Mouse (Mus musculus) gastrocnemius, postnatal 36 days (tissue): ENCODE data around the gene Pfn1. TPM values are rescaled to one million over a fixed set of nuclear protein-coding genes. Genes with fewer than 3 reads are reported as not detected.
A peak's percentile ranks its signal among the peaks of the same experiment; 100 is the strongest.

Experiments used
- DNase-seq, 2 experiments: peaks; one replicate each; pipeline ENCODE4 v3.0.0; 2022
- intact Hi-C: fragments of 180-260 bp; cut with DNase I; formaldehyde crosslinking; loops from one replicate; pipeline ENCODE4 v1.15.1; 2025
- total RNA-seq, 2 experiments: library from RNA; stranded (reverse); gene quantifications; 2 replicates each; pipeline ENCODE4 v1.2.3; 2021

Gene Pfn1
- total RNA-seq, 2 experiments from 2014 or later: 288 to 339 TPM

DNA sequence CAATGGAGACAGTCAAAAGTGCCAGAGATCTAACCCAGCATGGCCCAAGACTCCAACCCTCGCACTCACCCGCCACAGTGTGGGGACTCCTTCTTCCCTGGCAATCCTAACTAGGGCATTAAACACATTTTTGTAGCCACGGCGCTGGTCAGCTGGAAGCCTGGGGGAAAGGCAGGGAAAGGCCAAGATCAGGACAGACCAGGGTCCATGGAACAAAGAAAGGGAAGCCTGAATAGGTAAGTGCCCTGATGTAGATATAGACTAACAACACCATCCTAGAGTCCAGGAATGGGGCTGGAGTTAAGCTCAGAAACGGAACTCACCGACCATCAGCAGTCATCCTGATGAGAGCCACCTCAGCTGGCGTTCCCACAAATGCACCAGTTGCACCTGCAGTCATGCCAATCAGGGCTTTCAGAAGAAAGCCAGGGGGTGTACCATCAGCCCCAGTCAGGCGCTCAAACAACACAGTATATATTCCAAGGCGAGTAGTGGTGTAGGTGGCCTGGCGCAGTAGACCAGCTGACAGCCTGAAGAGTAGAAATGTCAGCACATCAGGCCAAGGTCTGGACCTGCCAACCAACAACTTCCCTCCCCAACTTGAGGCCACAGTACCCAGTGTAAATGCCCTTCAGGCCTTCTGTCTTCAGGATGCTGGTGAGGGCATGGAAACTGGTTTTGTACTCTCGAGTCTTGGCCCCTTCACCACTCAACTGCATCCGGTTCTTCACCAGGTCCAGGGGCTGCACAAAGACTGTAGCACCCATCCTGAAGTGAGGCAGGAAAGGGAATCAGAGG, 8.8 kb downstream of the Pfn1 start:
- intact Hi-C loops: no loop called here
- no peak for DNase-seq

DNA sequence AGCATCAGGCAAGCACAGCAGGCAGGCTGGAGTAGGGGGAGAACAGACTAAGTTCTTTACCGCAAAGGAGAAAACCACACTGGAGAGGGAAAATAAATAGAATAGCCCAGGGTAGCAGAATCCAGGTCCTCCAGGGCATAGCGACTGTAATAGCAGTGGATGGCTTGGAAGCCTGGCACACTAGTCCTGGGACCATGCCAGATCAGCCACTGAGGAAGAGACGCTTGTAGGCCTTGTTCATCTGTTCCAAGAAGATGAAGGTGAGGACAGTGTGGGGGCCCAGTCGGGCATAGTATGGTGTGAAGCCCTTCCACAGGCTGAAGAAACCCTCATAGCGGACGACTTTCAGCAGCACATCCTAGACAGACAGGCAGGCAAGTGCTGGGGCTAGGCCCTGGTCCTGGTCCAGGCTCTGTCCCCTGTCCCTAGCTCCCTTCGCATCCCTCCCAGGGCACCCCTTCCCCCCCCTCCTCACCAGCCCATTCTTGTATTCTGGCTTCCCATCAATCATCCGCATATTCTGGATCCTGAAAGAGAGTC, 9.8 kb downstream of the Pfn1 start:
- intact Hi-C loops: no loop called here
- DNase-seq: no peak

DNA sequence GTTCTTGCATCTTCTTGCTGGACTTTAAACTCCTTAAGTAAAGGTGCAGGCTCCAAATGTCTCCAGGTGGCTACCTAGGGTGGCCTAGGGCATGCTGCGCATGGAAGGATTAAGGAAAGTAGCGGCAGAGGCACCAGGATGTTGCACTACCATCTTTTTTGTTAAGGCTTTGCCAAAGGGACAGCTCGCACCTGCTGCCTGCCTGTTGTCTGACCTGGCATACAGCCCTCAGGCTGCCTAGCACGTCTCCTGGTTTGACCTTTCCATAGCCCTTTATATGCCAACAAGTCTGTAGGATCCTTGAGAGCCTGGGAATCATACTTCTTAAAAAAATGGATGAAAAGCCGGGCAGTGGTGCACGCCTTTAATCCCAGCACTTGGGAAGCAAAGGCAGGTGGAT, 11.4 kb downstream of the Pfn1 start:
- DNase-seq: no peak
- intact Hi-C loops: no loop called here

DNA sequence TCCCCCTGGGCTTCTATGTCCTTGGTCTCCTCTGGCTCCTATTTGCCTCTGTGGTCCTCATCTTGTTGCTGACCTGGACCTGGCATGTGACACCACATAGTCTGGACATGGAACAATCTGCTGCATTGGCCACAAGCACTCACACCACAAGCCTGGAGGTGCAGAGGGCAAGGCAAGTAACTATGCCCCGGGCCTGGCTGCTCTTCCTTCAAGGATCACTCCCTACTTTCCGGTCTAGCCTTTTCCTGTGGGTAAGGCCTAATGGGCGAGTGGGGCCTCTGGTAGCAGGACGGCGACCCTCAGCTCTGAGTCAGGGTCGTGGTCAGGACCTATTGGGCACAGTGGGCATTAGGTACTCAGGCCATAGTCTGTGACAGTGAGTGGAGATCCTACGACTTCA, 13.2 kb downstream of the Pfn1 start:
- intact Hi-C loops: no loop called here
- DNase-seq: no peak

DNA sequence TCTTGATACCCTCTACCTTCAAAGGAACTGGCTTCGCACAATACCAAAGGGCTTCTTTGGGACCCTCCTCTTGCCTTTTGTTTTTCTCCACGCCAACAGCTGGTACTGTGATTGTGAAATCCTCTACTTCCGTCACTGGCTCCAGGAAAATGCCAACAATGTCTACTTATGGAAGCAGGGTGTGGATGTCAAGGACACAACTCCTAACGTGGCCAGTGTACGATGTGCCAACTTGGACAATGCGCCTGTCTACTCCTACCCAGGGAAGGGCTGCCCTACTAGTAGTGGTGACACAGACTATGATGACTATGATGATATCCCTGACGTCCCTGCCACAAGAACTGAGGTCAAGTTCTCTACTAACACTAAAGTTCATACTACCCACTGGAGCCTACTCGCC, 14.5 kb downstream of the Pfn1 start:
- no peak for DNase-seq
- intact Hi-C loops: no loop called here

DNA sequence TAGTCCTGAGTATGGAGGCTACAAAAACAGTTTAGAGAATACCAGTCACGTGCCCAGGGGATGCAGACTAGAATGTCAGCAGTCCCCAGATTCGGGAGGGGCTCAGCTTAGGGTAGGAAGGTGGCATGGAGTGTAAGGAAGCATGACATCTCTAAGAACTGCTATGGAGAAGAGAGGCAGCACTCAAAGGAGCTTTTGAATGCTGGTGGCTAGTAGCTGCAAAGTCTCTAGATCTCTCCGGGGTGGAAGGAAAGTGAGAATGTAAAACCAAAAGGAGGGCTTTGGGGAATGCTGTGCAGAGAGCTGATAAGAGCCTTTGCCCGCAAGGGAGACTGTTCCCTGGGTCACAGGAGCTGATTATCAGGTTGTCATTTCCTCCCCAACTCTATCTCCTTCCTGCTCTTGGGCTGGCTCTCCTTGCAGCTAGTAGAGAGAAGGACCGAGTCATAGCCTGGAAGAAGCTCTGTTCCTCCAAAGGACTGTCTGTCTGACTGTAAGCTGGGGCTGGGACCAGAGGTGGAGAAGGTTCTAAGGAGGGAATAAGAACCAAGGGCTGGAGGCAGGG, 15.6 kb downstream of the Pfn1 start, which contains the start of gene Gp1ba:
Gene Gp1ba (plus strand): TSS at position 409 of the 565 bp plus-strand sequence.
- intact Hi-C loops: no loop called here

DNA sequence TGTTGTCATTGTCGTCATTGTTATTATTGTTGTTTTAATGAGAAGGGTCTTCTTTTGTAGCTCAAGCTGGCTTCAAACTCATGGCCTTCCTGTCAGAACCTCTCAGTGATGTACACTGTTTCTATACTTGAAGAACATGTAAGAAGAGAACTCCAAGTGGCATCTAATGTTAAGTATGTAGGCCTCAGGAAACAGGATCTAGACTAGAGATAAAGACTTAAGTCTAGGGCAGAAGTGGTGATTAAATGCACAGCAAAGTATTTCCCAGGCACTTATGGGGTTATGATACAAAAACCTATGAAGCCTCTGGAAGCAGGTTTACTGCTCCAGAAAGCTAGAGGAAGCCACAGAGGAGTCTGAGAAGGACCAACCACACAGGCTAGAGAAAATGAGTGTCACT, 16.2 kb downstream of the Pfn1 start:
- intact Hi-C loops: no loop called here
- DNase-seq: no peak

More for the DNA sequence above, 15.6 kb downstream of the Pfn1 start, which contains the start of gene Gp1ba:
- no peak for DNase-seq

DNA sequence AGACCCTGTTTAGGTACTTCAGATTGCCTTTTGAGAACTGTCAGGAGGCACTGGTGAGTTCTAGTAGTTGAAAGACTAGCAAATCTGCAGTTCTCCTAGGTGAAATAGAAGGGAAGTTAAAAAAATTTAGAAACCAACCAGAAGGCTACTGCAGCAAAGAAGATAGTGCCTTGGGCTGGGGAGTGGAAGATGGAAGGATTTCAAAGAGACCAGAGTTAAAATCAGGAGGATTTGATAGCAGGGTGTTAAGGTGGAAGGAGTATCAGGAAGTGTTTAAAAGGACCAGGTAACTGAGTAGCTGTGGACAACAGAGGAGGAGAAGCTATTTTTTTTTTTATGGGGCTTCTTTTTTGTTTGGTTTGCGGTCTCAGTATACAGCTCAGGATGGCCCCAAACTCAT, 16.7 kb downstream of the Pfn1 start:
- no peak for DNase-seq
- intact Hi-C loops: no loop called here

DNA sequence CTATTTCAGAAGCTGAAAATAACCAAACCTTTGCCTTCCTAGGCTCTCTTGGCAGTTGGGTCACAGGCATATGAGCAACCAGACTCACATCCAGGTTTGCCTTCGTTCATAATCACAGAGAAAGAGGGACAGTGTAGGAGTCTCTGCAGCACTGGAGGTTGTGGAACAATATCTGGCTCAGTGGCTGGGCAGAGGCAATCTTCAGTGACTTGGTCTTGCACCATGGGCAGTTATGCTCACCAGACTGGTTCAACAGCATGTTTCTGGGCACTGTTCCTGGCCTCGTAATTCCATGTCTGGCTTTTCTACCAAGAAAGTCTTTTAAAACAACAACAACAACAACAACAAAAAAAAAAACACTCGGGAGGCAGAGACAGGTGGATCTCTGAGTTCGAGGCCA, 18.8 kb downstream of the Pfn1 start:
- intact Hi-C loops: no loop called here

DNA sequence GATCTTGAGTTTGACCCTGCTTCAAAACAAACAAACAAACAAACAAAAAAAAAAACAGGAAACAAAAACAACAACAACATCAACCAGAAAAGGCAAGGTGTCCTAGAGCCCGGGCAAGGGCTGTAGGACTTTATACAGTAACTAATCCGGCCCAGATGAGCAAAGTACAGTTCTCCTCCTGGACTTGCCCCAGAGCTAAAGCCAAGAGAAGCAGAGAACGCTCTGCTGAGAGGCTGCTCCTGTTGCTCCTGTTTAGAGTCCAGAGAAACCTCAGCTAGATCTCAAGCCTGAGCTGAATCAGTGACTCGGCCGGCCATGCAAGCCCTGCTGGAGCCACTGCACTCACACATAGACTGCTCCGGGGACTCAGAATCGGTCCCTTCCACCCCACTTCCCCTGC, 24.3 kb downstream of the Pfn1 start:
- intact Hi-C loops: no loop called here
- DNase-seq: no peak

More for the DNA sequence above, 18.8 kb downstream of the Pfn1 start:
- no peak for DNase-seq

DNA sequence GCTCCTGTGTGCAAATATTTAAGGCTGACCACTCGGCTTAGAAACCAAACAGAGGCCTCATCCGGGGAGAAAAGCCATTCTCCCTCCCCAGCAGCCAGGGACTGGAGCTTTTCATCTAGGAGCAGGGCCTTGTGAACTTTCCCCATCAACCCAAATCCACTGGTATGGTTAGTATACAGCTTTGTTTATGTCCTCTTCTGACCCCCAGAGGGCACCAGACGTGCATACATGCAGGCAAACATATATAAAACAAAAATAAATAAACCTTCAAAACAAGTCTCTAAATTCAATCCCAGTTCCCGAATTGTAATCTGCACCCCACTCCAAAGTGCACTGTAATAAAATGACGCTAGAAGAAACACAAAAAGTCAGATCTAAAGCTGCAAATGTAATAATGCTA, 24.9 kb downstream of the Pfn1 start:
- intact Hi-C loops: loop anchor here (5.0 kb wide), 1 partner anchor 128 kb away; no protein-coding TSS in a partner anchor
- no peak for DNase-seq

DNA sequence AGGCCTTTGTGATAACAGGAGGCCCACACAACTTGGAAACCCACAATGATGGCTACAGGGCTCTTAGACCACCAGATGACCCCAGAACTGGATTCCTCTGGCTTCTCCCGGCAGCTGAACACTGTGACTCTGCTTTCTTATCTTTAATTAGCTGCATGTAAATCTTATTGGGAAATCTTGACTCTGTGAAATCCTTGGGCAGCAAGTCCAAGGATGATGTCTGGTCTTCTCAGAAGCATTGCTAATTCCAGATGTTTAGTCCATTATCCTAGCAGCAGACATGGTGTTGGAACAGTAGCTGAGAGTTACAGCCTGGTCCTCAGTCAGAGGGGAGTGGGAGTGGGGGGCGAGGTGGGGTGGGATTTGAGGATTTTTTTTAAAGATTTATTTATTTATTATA, 26.0 kb downstream of the Pfn1 start:
- DNase-seq: no peak
- intact Hi-C loops: loop anchor here (5.0 kb wide), 1 partner anchor 129 kb away; no protein-coding TSS in a partner anchor

DNA sequence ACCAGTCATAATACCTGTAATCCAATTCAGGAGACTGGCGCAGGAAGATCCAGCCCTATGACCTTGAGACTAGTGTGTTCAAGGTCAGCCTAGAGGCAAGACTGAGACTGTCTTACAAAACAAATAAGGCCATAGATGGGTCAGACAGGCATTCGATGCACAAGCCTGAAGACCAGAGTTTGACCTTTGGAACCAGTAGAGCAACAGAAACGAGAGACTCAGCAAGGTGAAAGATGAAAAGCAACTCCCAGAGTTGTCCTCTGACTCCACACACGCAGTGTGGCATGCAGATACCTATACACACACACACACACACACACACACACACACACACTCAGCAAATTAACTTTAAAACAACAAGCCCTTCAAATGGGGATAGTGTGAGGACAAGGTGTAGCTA, 27.6 kb downstream of the Pfn1 start:
- DNase-seq: no peak
- intact Hi-C loops: loop anchor here (5.0 kb wide), 1 partner anchor 130 kb away; no protein-coding TSS in a partner anchor

DNA sequence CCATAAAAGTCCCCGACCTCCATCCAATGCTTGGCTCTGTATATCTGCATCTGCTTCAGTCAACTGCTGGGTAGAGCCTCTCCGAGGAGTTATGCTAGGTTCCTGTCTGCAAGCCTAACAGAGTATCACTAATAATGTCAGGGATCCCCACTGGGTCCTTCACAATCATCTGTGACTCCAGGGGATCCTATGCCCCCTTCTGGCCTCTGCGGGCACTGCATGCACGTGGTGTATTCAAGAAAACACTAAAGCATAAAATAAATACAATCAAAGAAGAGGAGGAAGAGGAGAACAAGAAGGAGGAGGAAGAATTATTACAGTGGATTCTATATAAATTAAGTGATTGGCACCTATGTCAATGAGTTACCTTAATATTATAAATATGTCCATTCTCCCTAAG, 29.0 kb downstream of the Pfn1 start:
- no peak for DNase-seq
- intact Hi-C loops: loop anchor here (5.0 kb wide), 1 partner anchor 132 kb away; no protein-coding TSS in a partner anchor

DNA sequence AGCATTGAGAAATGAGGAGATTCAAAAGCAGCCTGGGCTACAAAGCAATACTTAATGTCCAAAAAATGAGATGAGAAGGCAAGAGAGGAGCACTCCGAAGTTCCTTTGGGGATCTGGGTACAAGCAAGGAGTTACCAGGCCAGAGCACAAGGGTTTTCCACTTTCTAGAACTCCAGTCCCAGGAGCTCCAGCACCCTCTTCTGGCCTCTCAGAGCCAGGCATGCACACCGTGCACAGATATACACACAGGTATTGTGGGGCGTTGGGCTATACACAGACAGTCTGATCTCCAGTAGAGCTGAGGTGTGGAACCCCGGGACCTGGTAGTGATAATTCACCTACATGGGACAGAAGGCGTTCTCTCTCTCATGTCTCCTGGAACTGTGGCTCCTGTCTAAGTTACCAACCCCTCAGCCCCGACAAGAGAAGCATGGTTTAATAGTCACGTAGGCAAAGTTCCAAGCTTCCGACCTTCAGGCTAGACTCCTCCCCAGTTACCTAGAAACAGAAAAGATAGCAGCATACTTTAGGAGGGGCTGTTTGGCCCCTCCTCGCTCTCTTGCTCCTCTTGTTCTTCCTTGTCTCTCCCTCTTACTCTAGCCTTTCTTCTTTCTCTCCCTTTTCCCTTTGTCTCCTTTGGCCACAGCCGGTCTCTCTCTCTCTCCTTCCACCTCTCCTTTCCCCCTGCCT, 31.2 kb downstream of the Pfn1 start:
- intact Hi-C loops: no loop called here
- DNase-seq: no peak

DNA sequence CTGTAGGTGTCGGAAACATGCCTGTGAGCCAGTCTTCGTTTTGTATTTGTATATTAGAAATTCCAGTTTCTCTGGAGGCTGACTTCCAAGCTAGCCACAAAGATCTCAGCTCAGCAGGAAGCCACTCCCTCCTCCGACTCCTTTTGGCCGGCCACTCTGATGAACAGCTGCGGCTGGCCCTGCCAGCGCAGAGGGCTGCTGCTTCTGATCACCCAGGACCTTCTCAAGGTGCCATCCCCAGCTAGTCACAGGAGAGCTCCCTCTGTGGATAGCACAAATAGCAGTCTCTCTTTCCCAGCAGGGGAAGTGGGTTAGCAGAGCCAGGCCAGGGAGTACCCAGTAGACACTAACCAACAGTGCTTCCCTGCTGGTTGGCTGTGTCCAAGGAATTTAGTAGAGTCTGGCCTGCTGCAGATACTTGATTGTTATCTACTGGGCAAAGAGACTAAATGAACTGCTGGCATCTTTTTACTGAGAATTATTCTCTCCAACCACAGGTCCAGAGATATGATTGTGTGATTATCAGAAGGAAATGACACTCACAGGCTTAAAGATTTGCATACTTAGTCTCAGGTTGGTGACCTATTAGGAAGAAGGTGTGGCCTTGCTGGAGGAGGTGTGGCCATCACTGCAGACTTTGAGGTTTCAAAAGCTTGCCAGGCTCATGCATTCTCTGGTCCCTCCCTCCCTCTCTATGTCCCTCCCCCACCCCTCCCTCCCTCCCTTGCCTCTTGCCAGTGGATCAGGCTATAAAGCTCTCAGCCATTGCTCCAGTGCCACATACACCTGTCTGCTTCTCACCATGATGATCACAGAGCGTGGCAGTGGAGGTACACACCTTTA, 32.3 kb downstream of the Pfn1 start:
- intact Hi-C loops: no loop called here
- no peak for DNase-seq

DNA sequence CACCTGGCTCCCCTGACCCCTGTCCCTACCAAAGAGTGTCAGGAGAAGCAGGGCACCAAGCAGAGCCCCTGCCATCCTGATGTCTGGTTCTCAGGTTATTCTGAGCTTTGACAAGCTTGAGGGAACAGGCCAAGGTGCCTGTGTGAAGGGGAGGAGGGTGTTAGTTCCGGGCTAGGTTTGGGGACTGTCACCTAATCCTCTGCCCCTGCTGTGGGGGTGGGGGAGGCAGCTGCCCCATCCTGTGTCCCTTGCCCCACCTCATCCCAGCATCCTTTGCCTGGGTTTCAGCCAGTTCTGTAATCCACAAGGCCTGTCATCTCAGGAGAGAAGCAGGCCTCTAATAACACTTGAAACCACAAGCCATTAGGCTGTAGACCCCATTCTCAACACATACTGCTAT, 35.3 kb downstream of the Pfn1 start, which contains the start of gene Chrne:
Gene Chrne (minus strand): TSS at position 116 of the 400 bp plus-strand sequence.
- peak in 1 of 2 experiments; percentile 28 for DNase-seq
- intact Hi-C loops: no loop called here

DNA sequence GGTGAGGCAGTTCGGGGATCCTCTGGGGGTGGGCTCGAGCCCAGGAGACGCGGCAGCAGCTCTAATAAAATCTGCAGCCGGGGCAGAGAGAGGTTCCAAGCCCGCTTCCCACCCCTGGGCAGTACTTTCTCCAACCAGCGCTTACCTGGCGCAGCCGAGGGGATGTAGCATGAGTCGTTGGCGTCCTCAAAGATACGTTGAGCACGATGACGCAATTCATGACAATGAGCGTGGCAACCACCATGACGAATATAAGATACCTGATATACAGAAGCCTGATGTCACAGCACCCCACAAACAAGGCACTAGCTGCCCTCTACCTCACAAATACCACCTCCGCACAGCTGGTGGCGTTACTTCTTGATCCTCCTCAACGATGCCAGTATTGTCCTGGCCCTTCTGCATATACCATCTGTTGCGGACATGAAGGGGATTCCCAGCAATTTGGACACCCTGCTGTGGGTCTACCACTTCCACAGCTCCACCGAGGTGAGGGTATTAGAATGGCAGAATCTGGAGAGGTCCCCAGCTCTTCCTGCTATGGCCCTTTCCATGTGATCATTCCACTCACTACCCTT, 38.8 kb downstream of the Pfn1 start, which contains the start of gene 4930544D05Rik:
Gene 4930544D05Rik (plus strand): TSS at position 333 of the 578 bp plus-strand sequence.
- intact Hi-C loops: no loop called here
- no peak for DNase-seq

DNA sequence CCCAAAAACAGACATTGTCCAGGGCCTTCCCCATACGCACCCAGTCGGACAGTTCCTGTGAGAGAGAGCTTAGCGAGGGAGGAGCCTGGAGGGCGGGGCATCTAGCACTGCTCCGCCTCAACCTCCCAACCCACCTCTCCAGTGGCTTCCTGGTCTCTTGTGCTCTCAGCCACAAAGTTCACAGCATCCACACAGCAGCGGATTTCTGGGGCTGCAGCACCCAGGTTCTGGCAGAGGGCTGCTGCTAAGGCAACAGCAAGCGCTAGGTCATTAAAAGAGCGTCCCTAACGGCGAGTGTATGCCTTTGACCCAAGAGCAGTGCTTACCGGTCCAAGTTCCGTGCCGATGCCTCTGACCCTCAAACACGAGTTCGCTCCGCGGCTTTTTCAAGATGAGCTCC, 39.4 kb downstream of the Pfn1 start:
- peak; percentile 49 to 50 for DNase-seq
- intact Hi-C loops: no loop called here

DNA sequence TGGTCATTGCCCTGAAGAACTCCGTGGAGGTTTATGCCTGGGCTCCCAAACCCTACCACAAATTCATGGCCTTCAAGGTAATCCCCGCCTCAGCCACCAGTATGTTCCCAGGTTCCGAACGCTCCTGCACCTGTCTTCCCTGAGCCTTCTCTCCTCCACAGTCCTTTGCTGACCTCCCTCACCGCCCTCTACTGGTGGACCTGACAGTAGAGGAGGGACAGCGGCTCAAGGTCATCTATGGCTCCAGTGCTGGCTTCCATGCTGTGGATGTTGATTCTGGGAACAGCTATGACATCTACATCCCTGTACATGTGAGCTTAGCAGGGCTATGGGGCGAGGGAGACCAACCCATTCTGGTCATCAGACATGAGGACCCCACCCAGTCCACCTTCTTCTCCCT, 41.9 kb downstream of the Pfn1 start:
- DNase-seq: no peak
- intact Hi-C loops: no loop called here
